ENCODE assay signal across 8 mouse cellular contexts in the genomic region with DNA sequence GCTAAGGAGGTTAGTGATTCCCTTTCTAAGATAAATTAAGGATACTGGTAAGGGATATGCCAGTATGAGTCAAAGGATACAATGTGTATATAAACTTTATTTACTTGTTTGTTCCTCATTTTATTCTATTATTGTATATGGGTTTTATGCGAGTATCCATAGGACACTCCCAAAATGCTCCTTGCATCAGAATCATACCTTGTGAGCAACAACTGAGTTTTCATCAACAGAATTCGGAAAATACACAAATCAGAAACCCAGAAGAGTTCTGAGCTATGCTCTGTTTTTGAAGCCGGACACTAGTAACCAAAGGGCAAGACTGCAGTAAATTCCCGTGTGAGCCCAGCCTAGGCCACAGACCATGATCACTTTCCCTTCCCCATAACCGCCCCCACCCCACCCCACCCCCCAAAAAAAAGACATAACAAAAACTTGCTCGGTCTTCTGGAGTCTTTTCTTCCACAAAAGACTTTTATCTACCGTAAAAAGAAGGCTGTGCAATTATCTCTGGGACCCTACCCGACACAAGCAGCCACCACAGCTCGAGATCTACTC. TPM values are rescaled to one million over a fixed set of nuclear protein-coding genes. Genes with fewer than 3 reads are reported as not detected.
A peak's percentile ranks its signal among the peaks of the same experiment; 100 is the strongest.
DNase-seq lines count a peak whose midpoint lies in the region; ATAC-seq lines count a peak whose summit lies in the region.

No protein-coding gene starts in this region.

- DNase-seq in cerebellum, adult 9-11 months = no peak
- no peak for DNase-seq in neural tube, embryonic 11.5 days (ENCODE audit: low spot score)
- no peak for DNase-seq in neural tube, embryonic 10.5 days (ENCODE audit: extremely low spot score, low spot score)
- DNase-seq in right cerebral cortex, postnatal 10 days (ENCODE audit: low spot score in 2 of 2) = no peak
- DNase-seq in kidney, adult 9 months = no peak

- no peaks in the 10 kb centered on the region for H3K9me3 ChIP-seq in neural tube, embryonic 11.5 days (ENCODE audit: control insufficient read depth, low read length)
- no peaks in the 10 kb centered on the region for H3K9me3 ChIP-seq in limb, embryonic 12.5 days
- H3K9me3 ChIP-seq in stomach, embryonic 15.5 days = no peaks in the 10 kb centered on the region

- no peaks in the 10 kb centered on the region for H3K36me3 ChIP-seq in neural tube, embryonic 11.5 days (ENCODE audit: control insufficient read depth, insufficient read depth, low read length)
- no peaks in the 10 kb centered on the region for H3K36me3 ChIP-seq in limb, embryonic 12.5 days
- no peaks in the 10 kb centered on the region for H3K36me3 ChIP-seq in stomach, embryonic 15.5 days

- WGBS in neural tube, embryonic 11.5 days = 18% methylated on average over 9 of the region's 9 CpGs
- 18% methylated on average over 9 of the region's 9 CpGs for WGBS in limb, embryonic 12.5 days
- 12% methylated on average over 9 of the region's 9 CpGs for WGBS in stomach, embryonic 15.5 days

- ATAC-seq in cerebellum, adult (ENCODE audit: insufficient number of reproducible peaks, low FRiP score, low TSS enrichment) = 0 out of 2 replicates have a peak, but pooled peaks have one; percentile 1
- peak; percentile 35 for ATAC-seq in neural tube, embryonic 11.5 days (ENCODE audit: insufficient read depth, low FRiP score, low TSS enrichment)
- peak; percentile 41 for ATAC-seq in limb, embryonic 12.5 days (ENCODE audit: insufficient number of reproducible peaks, insufficient read depth, low FRiP score, low TSS enrichment, low read depth)
- ATAC-seq in stomach, embryonic 15.5 days (ENCODE audit: insufficient read depth, low FRiP score, low read depth) = no peak

- peak overlapping the region; percentile 78 for H3K4me2 ChIP-seq in neural tube, embryonic 11.5 days (ENCODE audit: low read depth)
- H3K4me2 ChIP-seq in limb, embryonic 12.5 days = peak overlapping the region; percentile 77
- peak overlapping the region; percentile 58 for H3K4me2 ChIP-seq in stomach, embryonic 15.5 days

- H3K9ac ChIP-seq in neural tube, embryonic 11.5 days (ENCODE audit: low read length) = peak overlapping the region; percentile 92
- H3K9ac ChIP-seq in limb, embryonic 12.5 days (replicated peaks) = peak overlapping the region; percentile 89
- peak overlapping the region; percentile 92; the same call in 1 of the 2 replicates for H3K9ac ChIP-seq in stomach, embryonic 15.5 days

- H3K27ac ChIP-seq in neural tube, embryonic 11.5 days (ENCODE audit: low read depth, low read length) = 0 out of 2 replicates have a peak overlapping the region, but pooled peaks have one; percentile 75
- H3K27ac ChIP-seq in limb, embryonic 12.5 days = peak overlapping the region; percentile 81
- H3K27ac ChIP-seq in stomach, embryonic 15.5 days = no peak overlapping the region

- H3K4me1 ChIP-seq in neural tube, embryonic 11.5 days (ENCODE audit: control insufficient read depth, insufficient read depth, low read length) = no peaks in the 10 kb centered on the region
- peaks cover 6% of the 10 kb centered on the region for H3K4me1 ChIP-seq in limb, embryonic 12.5 days (replicated peaks)
- H3K4me1 ChIP-seq in stomach, embryonic 15.5 days = peaks cover 3% of the 10 kb centered on the region; the same call in 1 of the 2 replicates

- H3K4me3 ChIP-seq in neural tube, embryonic 11.5 days (ENCODE audit: low read depth, low read length) = peak overlapping the region; percentile 65
- peak overlapping the region; percentile 72 for H3K4me3 ChIP-seq in limb, embryonic 12.5 days (replicated peaks)
- peak overlapping the region; percentile 75 for H3K4me3 ChIP-seq in stomach, embryonic 15.5 days (replicated peaks)

- H3K27me3 ChIP-seq in neural tube, embryonic 11.5 days (ENCODE audit: control insufficient read depth, insufficient read depth, low read length) = no peaks in the 10 kb centered on the region
- H3K27me3 ChIP-seq in limb, embryonic 12.5 days = no peaks in the 10 kb centered on the region
- no peaks in the 10 kb centered on the region for H3K27me3 ChIP-seq in stomach, embryonic 15.5 days (replicated peaks)

RNA-seq across cellular contexts. Expression of gene Ngly1, which starts 0.4 kb away (rescaled TPM):
- 20.1 and 21.6 TPM in 2 replicates for polyA plus RNA-seq in neural tube, embryonic 11.5 days (2014; fragmentation: Nextera tagmentation; extraction: Ambion mirVana)
- 33.8 and 36.0 TPM in 2 replicates for polyA plus RNA-seq in limb, embryonic 12.5 days (2016; fragmentation: Nextera tagmentation; extraction: Ambion mirVana)
- polyA plus RNA-seq in stomach, embryonic 15.5 days (2015; fragmentation: Nextera tagmentation; extraction: Ambion mirVana) = 38.7 and 40.4 TPM in 2 replicates

RNA-seq across cellular contexts. Expression of gene Oxsm, which starts 0.9 kb away (rescaled TPM):
- 0.90 and 0.92 TPM in 2 replicates for polyA plus RNA-seq in neural tube, embryonic 11.5 days (2014; fragmentation: Nextera tagmentation; extraction: Ambion mirVana)
- 1.4 and 1.8 TPM in 2 replicates for polyA plus RNA-seq in limb, embryonic 12.5 days (2016; fragmentation: Nextera tagmentation; extraction: Ambion mirVana)
- 2.4 and 3.0 TPM in 2 replicates for polyA plus RNA-seq in stomach, embryonic 15.5 days (2015; fragmentation: Nextera tagmentation; extraction: Ambion mirVana)
